Mouse (Mus musculus): ENCODE results near the gene Man1c1.

DNA sequence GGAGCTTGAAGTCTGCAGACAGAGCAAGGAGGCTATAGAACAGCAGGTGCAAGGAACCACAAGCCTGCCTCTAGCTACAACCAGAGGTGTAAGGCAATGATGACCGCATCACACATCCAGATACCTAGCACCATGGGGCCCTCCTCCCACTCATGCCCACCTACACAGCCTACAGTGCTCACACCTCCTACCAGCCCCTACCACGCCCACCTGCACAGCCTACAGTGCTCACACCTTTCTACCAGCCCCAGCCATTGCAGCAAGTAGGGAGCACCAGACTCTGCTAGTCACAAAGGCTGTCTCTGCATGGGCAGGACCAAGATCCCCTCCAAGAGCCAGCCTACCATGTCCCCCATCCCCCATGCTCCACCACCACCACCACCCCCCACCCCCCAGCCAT is 3.2 kb downstream of the Man1c1 start:
- TF ChIP-seq CTCF (IDR thresholded peaks at IDR 0.05; ENCODE audit: borderline replicate concordance, extremely low read depth, insufficient read depth, insufficient read length): no peak
- TF ChIP-seq POLR2A (IDR thresholded peaks at IDR 0.05; ENCODE audit: borderline replicate concordance, extremely low read depth, insufficient read depth, insufficient read length, poor library complexity, severe bottlenecking): no peak

All from brain, embryonic 14.5 days (tissue).